Mouse (Mus musculus) R1 (cell line): ENCODE measurements around the gene Gm45261.

Experiments used
- DNase-seq: peaks from one replicate; pipeline ENCODE4 v3.0.0-alpha.2; 2018; ENCODE audit warnings: low read depth, low spot score

Gene Gm45261

GRCm38 (mm10) chr1:80410229-80410973 lies 50.8 kb downstream of the Gm45261 start:
- no peak for DNase-seq

- no peak for DNase-seq
Measured at GRCm38 (mm10) chr1:80409467-80410105, 51.7 kb downstream of the Gm45261 start.

GRCm38 (mm10) chr1:80408586-80408985 lies 52.7 kb downstream of the Gm45261 start:
- peak; percentile 70 for DNase-seq

GRCm38 (mm10) chr1:80404196-80404595 lies 57.1 kb downstream of the Gm45261 start:
- DNase-seq: no peak

- DNase-seq: peak; percentile 71
Measured at GRCm38 (mm10) chr1:80403366-80403893, 57.8 kb downstream of the Gm45261 start.

GRCm38 (mm10) chr1:80401961-80402360 lies 59.3 kb downstream of the Gm45261 start:
- DNase-seq: no peak
